Mouse (Mus musculus) naive thymus-derived CD4-positive, alpha-beta T cell, adult 2 months (primary cell): Measurements from ENCODE around the gene Pnmt.

ENCODE experiments used
- DNase-seq: peaks from one replicate; pipeline ENCODE4 v3.0.0-alpha.2; 2011; ENCODE audit warnings: low read depth

Gene Pnmt

GRCm38 (mm10) chr11:98418939-98419547, 32.8 kb downstream of the Pnmt start:
- DNase-seq = no peak

DNA sequence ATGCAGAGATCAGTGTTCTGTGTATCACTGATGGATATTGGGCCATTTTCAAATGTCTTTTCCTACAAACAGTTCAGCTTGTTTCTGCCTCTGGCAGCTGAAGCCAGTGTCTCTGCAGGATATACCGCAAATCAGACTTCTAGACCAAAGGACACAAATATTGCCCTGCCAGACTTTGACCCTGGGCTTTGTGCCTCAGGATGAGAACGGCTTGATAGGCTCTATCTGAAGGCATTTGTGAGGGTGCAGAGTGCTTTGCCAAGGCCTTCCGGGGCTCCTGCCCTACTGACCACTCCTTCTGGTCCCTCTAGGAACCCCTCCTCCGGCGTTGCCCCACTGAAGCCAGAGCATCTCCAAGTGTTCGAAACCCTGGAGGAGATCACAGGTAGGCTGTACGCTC, 40.3 kb downstream of the Pnmt start:
- DNase-seq = no peak

DNA sequence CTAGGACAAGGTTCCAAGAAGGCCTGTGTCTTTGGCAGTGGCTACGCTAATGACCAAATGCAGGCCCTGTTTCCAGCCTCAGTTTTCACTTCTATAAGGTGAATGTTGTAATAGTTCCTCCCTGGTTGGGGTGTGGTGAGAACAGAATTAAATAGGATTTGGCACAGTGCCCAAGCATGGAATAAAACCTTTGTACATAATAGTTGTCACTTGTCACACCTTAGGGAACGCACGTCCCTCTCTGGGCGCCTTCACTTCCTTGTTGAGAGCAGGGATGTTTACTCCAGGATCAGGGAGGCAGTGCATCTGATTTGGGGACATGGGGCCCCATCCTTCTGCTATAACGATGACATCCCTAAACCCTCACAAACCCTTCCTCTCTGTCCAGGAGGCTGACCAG, 42.2 kb downstream of the Pnmt start:
- no peak for DNase-seq

DNA sequence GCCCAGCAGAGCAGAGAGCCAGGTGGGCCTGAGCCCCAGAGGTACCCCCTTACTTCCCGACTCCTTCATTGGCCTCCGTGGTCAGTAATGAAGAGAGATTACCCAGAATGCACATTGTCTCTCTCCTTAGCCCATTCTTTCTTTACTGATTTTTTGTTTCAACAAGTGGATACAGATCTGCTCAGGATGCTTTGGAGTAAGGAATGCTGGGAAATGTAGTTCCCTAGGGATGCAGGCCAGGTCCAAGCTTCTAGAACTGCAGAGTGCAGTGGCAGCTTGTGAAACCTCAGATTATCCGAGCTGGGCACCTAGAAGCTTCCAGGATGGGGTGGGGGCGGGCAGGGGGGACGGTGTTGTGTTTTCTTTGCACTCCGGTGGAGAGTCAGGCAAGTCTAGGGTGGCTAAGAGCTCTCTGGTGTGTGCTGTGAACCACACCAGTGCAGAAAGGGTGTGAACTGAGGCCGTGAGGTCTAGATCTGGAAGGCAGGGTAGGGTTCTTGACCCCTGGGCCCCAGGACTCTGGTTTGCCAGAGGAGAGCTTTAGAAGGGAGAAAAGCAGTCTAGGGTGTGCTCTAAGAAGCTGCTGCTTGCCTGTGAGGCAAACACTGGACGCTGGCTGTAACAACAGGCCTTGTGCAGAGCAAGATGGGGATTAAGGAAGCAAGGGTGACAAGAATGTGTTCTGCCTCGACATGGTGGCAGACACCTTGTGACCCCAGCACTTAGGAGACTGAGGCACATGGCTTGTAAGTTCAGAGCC, 45.7 kb downstream of the Pnmt start:
- no peak for DNase-seq

DNA sequence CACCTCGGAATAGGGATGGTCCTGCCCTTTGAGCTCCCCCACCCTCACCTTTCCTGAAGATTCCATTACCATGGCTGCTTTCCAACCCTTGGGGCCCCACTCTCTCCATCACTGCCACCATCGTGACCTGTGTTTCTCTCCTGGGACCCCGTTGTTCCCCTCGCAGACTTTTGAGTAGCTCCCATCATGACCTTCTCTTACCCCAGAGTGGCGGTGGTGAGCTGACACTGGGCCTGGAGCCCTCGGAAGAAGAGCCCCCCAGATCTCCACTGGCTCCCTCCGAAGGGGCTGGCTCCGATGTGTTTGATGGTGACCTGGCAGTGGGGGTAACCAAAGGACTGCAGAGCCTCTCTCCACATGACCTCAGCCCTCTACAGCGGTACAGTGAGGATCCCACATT, 49.5 kb downstream of the Pnmt start:
- DNase-seq = no peak

DNA sequence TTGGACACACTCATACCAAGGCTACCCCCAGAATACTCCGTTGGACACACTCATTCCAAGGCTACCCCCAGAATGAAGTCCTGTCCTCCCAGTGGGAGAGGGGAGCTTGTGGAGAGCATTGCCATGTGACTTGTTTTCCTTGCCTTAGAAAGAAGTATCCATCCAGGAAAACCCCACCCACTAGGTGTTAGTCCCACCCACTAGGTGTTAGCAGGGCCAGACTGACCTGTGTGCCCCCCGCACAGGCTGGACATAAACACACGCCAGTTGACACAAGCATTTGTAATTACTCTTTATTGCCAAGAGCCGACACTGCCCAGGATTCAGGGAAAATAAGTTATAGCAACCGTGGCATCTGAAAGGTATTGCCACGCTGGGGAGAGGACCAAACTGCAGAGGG, 51.2 kb downstream of the Pnmt start:
- DNase-seq = no peak
